Mouse (Mus musculus) ES-E14 (cell line): Measurements from ENCODE around the gene Col28a1.

ENCODE experiments used
- CHD2 ChIP-seq: IDR thresholded peaks from 2 replicates; pipeline ENCODE4 v1.6.1; 2014; ENCODE audit warnings: mild to moderate bottlenecking, low read depth, low read length, inconsistent platforms
- ZC3H11A ChIP-seq: IDR thresholded peaks from 2 replicates; pipeline ENCODE4 v1.6.1; 2012; ENCODE audit warnings: low read depth, mild to moderate bottlenecking, inconsistent platforms, low read length, borderline replicate concordance

DNA sequence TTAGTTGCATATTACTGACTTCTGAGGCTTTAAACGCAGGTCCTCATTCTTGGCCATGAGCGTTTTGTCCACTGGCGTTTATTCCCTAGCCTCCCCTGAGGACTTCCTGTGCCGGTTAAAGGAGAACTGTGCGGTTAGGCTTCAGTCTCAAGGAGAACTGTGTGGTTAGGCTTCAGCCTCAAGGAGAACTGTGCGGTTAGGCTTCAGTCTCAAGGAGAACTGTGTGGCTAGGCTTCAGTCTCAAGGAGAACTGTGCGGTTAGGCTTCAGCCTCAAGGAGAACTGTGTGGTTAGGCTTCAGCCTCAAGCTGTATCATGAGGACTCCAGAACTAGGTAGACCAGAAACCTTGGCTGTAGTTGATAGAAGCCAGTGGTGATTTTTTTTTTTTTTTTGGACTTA lies 229.7 kb downstream of the Col28a1 start:
- TF ChIP-seq CHD2 = no peak
- TF ChIP-seq ZC3H11A = no peak
